Mouse (Mus musculus): ENCODE measurements around the gene Dhrs7.

Gene Dhrs7

DNA sequence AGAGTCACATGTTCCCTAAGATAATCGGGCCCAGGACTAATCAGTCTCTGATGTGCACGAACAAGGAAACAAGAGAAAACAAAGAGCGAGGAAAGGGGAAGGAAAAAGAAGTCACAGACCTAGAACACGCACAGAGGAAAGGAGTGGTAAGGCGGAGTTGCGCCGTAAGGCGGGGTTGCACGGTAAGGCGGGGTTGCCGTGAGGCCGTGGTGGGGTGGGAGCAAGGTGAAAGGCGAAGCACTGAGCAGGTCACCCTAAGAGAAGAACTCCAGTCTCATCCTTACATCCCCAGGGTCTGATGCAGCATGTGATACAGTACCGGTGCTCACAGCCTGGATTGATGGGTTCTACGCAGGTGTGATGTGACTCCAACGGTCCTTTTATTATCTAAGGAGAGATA lies 8.9 kb downstream of the Dhrs7 start:
- no peak for DNase-seq (ENCODE audit: low read depth)

DNA sequence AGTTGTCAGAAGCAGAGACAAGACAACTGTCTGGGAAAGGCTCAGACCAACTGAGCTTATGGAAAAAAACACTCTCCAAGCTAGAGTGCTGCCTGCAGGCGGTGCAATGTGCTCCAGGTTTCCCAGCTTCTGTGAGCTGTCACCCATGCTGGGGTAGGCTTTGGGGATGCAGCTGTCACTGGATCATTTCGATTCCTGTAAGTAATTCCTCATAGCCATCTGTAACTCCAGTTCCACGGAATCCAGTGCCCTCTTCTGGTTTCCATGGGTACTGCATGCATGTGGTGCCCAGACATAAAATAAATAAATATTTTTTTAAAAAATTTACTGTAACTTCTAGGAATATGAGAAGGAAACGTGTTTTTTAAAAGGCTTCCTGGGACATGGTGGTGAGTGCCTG lies 10.0 kb downstream of the Dhrs7 start:
- DNase-seq (ENCODE audit: low read depth), result peak; percentile 52

- no peak for DNase-seq (ENCODE audit: low read depth)
Measured at GRCm38 (mm10) chr12:72649611-72650330, 14.9 kb downstream of the Dhrs7 start, which contains the start of gene Gm4756. Gm4756 (minus strand) TSS chr12:72649661.

DNA sequence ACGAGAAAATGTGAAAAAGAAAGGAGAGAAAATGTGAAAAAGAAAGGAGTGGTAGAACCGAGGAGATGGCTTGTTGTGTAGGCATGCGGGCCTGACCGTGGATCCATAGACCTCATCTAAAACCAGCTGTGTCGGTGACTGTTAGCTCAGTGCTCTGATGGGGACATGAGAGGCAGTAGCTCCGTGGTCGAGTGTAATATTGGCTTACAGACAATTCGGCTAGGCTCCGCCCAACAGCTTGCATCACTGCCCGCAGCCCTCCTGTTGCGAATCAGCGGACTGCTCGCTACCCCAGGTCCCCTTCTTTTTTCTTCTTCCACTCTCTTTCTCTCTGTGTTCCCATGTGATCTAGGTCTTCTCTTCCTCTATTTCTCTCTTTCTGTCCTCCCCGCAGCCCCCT lies 15.8 kb downstream of the Dhrs7 start:
- no peak for DNase-seq (ENCODE audit: low read depth)

DNA sequence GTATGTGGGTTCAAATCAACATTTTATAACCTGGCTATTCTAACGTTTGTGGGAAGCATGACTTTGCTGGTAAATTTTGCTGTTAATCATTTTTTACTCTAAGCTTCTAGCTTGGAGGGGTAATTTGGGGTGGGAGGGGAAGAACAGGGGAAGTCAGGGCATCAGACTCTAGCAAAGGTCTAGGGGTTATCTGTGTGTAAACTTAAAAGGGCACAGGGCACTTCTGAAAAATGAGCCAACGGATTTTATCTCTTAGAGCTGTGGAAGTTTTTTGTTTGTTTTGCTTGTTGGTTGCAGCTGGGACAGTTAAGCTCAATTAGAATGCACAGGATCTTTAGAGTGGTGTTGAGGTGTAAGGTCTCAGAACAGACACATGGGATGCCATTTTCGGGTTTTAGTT lies 26.7 kb downstream of the Dhrs7 start:
- DNase-seq (ENCODE audit: low read depth), result no peak

GRCm38 (mm10) chr12:72628751-72629150 lies 36.0 kb downstream of the Dhrs7 start:
- DNase-seq (ENCODE audit: low read depth), result no peak

- no peak for DNase-seq (ENCODE audit: low read depth)
Measured at GRCm38 (mm10) chr12:72622853-72623496, 41.7 kb downstream of the Dhrs7 start.

GRCm38 (mm10) chr12:72621441-72621840 lies 43.3 kb downstream of the Dhrs7 start:
- no peak for DNase-seq (ENCODE audit: low read depth)

GRCm38 (mm10) chr12:72620856-72621255 lies 43.9 kb downstream of the Dhrs7 start:
- no peak for DNase-seq (ENCODE audit: low read depth)

DNA sequence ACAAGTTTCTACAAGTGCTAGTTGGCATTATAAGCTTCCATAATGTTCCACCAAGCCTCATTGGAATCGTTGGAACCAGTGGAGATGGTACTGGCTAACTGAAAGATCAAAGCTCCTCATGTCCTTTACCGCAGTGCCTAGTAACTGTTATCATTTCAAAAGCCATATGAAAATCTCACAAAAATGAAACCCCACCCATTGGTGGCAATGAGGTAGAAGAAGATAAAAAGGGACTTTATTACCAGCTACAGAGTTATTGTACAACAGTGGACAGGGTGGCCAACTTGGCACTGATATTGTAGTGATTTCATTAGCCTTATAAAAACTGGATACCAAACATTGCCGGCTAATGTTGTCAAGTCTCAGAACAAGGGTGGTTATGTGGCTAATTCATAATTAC lies 52.7 kb downstream of the Dhrs7 start:
- DNase-seq (ENCODE audit: low read depth), result no peak
